Mouse (Mus musculus) kidney, embryonic 14.5 days (tissue): ENCODE results near the gene Ctrc. TPM values are rescaled to one million over a fixed set of nuclear protein-coding genes. Genes with fewer than 3 reads are reported as not detected.
A peak's percentile ranks its signal among the peaks of the same experiment; 100 is the strongest.

ENCODE experiments used
- ATAC-seq: fragments of 200-750 bp; cut with Nextera tagmentation; 2 replicates; pipeline ENCODE4 v1.8.0; 2017; ENCODE audit warnings: moderate number of reproducible peaks, mild to moderate bottlenecking, moderate TSS enrichment, moderate library complexity; ENCODE audit not compliant: low FRiP score, low TSS enrichment
- H3K27ac ChIP-seq: fragments of 300-500 bp; sonication (generic); 2 replicates; pipeline ENCODE4 v1.5.1; 2014; ENCODE audit warnings: low read depth, mild to moderate bottlenecking, low read length, moderate library complexity, mixed read lengths
- H3K27me3 ChIP-seq: fragments of 300-500 bp; sonication (generic); 2 replicates; pipeline ENCODE4 v1.6.1; 2014; ENCODE audit warnings: mild to moderate bottlenecking, low read length; ENCODE audit not compliant: control insufficient read depth, insufficient read depth
- H3K36me3 ChIP-seq: fragments of 300-500 bp; sonication (generic); 2 replicates; pipeline ENCODE4 v1.6.1; 2014; ENCODE audit warnings: low read length, mixed read lengths; ENCODE audit not compliant: control insufficient read depth, insufficient read depth
- H3K4me1 ChIP-seq: fragments of 300-500 bp; sonication (generic); 2 replicates; pipeline ENCODE4 v1.6.1; 2014; ENCODE audit warnings: low read length, mixed read lengths; ENCODE audit not compliant: control insufficient read depth, insufficient read depth
- H3K4me2 ChIP-seq: fragments of 300-500 bp; sonication (generic); replicated peaks from 2 replicates; pipeline ENCODE4 v1.6.1; 2014; ENCODE audit warnings: low read depth, mild to moderate bottlenecking, low read length
- H3K4me3 ChIP-seq: fragments of 300-500 bp; sonication (generic); 2 replicates; pipeline ENCODE4 v1.5.1; 2014; ENCODE audit warnings: mild to moderate bottlenecking, low read length
- H3K9ac ChIP-seq: fragments of 300-500 bp; sonication (generic); 2 replicates; pipeline ENCODE4 v1.6.1; 2014; ENCODE audit warnings: low read depth, mild to moderate bottlenecking, low read length, moderate library complexity
- H3K9me3 ChIP-seq: fragments of 300-500 bp; sonication (generic); 2 replicates; pipeline ENCODE4 v1.6.1; 2016; ENCODE audit warnings: low read length; ENCODE audit not compliant: control insufficient read depth
- WGBS: fragments of 180-500 bp; shearing (Covaris S2); extraction: QIAGEN DNeasy Blood & Tissue Kit; methylation state at CpG from one replicate; pipeline ENCODE4 v1.1.7; 2014; 5-methylcytosine and 5-hydroxymethylcytosine counted together
- polyA plus RNA-seq: library from polyadenylated mRNA; unstranded; fragments of >200 nt; fragmentation: Nextera tagmentation; extraction: Ambion mirVana; gene quantifications from 2 replicates; pipeline ENCODE4 v1.2.1, GENCODE M21; 2014

Gene Ctrc
- polyA plus RNA-seq, 1 experiment from 2014 or later, result not detected

GRCm38 (mm10) chr4:141791951-141792350 lies 54.2 kb downstream of the Ctrc start:
- Histone ChIP-seq H3K36me3 (peaks cover 11% of the 10 kb centered on the region; the same call in 1 of the 2 replicates), H3K4me2 (no peak overlapping the region), H3K4me1 (peaks cover 7% of the 10 kb centered on the region; the same call in 1 of the 2 replicates), H3K4me3 (no peak overlapping the region), H3K27me3 (no peaks in the 10 kb centered on the region), H3K9ac (no peak overlapping the region), H3K27ac (no peak overlapping the region), H3K9me3 (no peaks in the 10 kb centered on the region)
- no peak for ATAC-seq
- WGBS, result 86% methylated on average over 8 of the region's 8 CpGs

- no peak overlapping the region for H3K4me2 ChIP-seq
- peaks cover 7% of the 10 kb centered on the region; the same call in 1 of the 2 replicates for H3K4me1 ChIP-seq
- 94% methylated on average over 7 of the region's 7 CpGs for WGBS
- no peaks in the 10 kb centered on the region for H3K27me3 ChIP-seq
- no peak overlapping the region for H3K27ac ChIP-seq
- no peak overlapping the region for H3K9ac ChIP-seq
- peaks cover 9% of the 10 kb centered on the region; the same call in 1 of the 2 replicates for H3K36me3 ChIP-seq
- H3K9me3 ChIP-seq, result no peaks in the 10 kb centered on the region
- no peak for ATAC-seq
- H3K4me3 ChIP-seq, result no peak overlapping the region
Measured at GRCm38 (mm10) chr4:141791486-141791885, 54.7 kb downstream of the Ctrc start.

- Histone ChIP-seq H3K36me3 (peaks cover 9% of the 10 kb centered on the region; the same call in 1 of the 2 replicates), H3K4me3 (peak within 1 kb of the TSS; percentile 84), H3K9me3 (no peaks in the 10 kb centered on the region), H3K4me2 (peak within 1 kb of the TSS; percentile 67), H3K9ac (peak within 1 kb of the TSS; percentile 89), H3K4me1 (peaks cover 7% of the 10 kb centered on the region; the same call in 1 of the 2 replicates), H3K27ac (peak within 1 kb of the TSS; percentile 78; the same call in 1 of the 2 replicates), H3K27me3 (no peaks in the 10 kb centered on the region)
- under 1% methylated on average over 42 of the region's 42 CpGs for WGBS
- ATAC-seq, result peak; percentile 88
Measured at GRCm38 (mm10) chr4:141790524-141790990, 55.6 kb downstream of the Ctrc start, which contains the start of gene Dnajc16. Dnajc16 (minus strand) TSS chr4:141790931.

- H3K9ac ChIP-seq, result peak overlapping the region; percentile 89; the same call in 1 of the 2 replicates
- H3K36me3 ChIP-seq, result peaks cover 14% of the 10 kb centered on the region; the same call in 1 of the 2 replicates
- no peak for ATAC-seq
- H3K4me1 ChIP-seq, result 0 out of 2 replicates have a peak, but pooled peaks cover 2% of the 10 kb centered on the region
- peak overlapping the region; percentile 84 for H3K4me3 ChIP-seq
- H3K27me3 ChIP-seq, result no peaks in the 10 kb centered on the region
- WGBS, result 53% methylated on average over 3 of the region's 3 CpGs
- H3K9me3 ChIP-seq, result no peaks in the 10 kb centered on the region
- H3K27ac ChIP-seq, result peak overlapping the region; percentile 78; the same call in 1 of the 2 replicates
- H3K4me2 ChIP-seq, result peak overlapping the region; percentile 67
Measured at GRCm38 (mm10) chr4:141789564-141790218, 56.5 kb downstream of the Ctrc start.

GRCm38 (mm10) chr4:141787462-141787861 lies 58.7 kb downstream of the Ctrc start:
- H3K4me1 ChIP-seq, result no peaks in the 10 kb centered on the region
- no peaks in the 10 kb centered on the region for H3K27me3 ChIP-seq
- H3K9me3 ChIP-seq, result no peaks in the 10 kb centered on the region
- peaks cover 36% of the 10 kb centered on the region for H3K36me3 ChIP-seq
- H3K4me2 ChIP-seq, result no peak overlapping the region
- ATAC-seq, result no peak
- H3K9ac ChIP-seq, result no peak overlapping the region
- no peak overlapping the region for H3K4me3 ChIP-seq
- 91% methylated on average over 7 of the region's 7 CpGs for WGBS
- no peak overlapping the region for H3K27ac ChIP-seq

- 64% methylated on average over 6 of the region's 6 CpGs for WGBS
- Histone ChIP-seq H3K36me3 (peaks cover 40% of the 10 kb centered on the region), H3K4me2 (no peak overlapping the region), H3K27me3 (no peaks in the 10 kb centered on the region), H3K4me1 (no peaks in the 10 kb centered on the region), H3K27ac (no peak overlapping the region), H3K9me3 (no peaks in the 10 kb centered on the region), H3K9ac (no peak overlapping the region), H3K4me3 (no peak overlapping the region)
- no peak for ATAC-seq
Measured at GRCm38 (mm10) chr4:141787046-141787445, 59.1 kb downstream of the Ctrc start.

GRCm38 (mm10) chr4:141786141-141786540 lies 60.0 kb downstream of the Ctrc start:
- H3K9ac ChIP-seq, result no peak overlapping the region
- WGBS, result 85% methylated on average over 13 of the region's 13 CpGs
- H3K4me3 ChIP-seq, result no peak overlapping the region
- H3K4me2 ChIP-seq, result no peak overlapping the region
- ATAC-seq, result no peak
- no peaks in the 10 kb centered on the region for H3K27me3 ChIP-seq
- H3K36me3 ChIP-seq, result peaks cover 49% of the 10 kb centered on the region
- no peaks in the 10 kb centered on the region for H3K4me1 ChIP-seq
- no peaks in the 10 kb centered on the region for H3K9me3 ChIP-seq
- H3K27ac ChIP-seq, result no peak overlapping the region

- ATAC-seq, result no peak
- no peak overlapping the region for H3K4me3 ChIP-seq
- no peaks in the 10 kb centered on the region for H3K4me1 ChIP-seq
- no peaks in the 10 kb centered on the region for H3K27me3 ChIP-seq
- no peak overlapping the region for H3K27ac ChIP-seq
- H3K4me2 ChIP-seq, result no peak overlapping the region
- peaks cover 61% of the 10 kb centered on the region for H3K36me3 ChIP-seq
- 69% methylated on average over 5 of the region's 5 CpGs for WGBS
- no peak overlapping the region for H3K9ac ChIP-seq
- no peaks in the 10 kb centered on the region for H3K9me3 ChIP-seq
Measured at GRCm38 (mm10) chr4:141784835-141785234, 61.3 kb downstream of the Ctrc start.
